Mouse (Mus musculus): ENCODE data around the gene Tnfrsf26. TPM values are rescaled to one million over a fixed set of nuclear protein-coding genes. Genes with fewer than 3 reads are reported as not detected.

The Tnfrsf26 gene
- 10 to 100 TPM in 1 of 2 experiments, 1 to 10 TPM in 1; 7.1 to 10.4 TPM for total RNA-seq (2023)

GRCm38 (mm10) chr7:143628540-143628939, at the start of gene Tnfrsf26:
TSS of gene Tnfrsf26 (minus strand) at chr7:143628722.

DNA sequence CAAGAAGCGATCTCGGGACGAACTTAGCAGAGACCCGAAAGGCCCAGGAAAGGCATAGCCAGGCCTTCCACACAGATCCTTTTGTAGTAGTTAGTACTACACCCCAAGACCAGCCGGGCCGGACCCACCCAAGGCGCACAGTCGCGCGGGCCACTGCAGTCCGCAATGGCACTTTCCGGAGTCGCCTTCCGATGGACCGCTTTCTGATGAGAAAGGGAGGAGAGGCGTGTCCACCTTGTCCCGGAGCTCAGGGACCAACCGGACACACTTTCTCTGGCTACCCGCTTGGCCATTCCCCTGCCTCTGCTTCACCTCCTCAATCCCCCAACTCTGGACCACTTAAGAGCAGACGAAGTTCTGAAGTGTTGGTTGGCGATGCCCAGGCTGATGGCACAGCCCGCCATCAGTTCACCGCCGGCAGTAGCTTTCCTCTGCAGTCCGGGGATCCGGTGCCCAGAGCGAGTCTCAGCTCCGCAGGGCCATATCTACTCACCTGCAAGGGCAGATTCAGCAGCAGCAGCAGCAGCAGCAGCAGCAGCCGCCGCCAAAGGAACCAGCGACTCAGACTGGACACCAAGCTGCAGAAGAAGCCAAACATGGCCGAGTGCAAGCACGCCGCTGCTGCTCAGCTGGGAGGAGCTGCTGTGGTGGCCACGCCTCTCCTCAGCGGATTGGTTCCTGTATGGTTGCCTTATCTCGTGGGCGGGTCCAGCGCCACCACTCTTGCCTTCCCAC, 20.7 kb upstream of the Tnfrsf26 start, which contains the start of gene Tnfrsf22:
Gene Tnfrsf22 (minus strand): TSS at position 628 of the 735 bp plus-strand sequence.

GRCm38 (mm10) chr7:143599428-143600230, 28.9 kb downstream of the Tnfrsf26 start, which contains the start of gene Cars:
TSS of gene Cars (minus strand) at chr7:143600090.

Other genes starting within 250 kb of the Tnfrsf26 start
- under 1 TPM; 0.84 to 0.95 TPM for gene Cdkn1c, start 167.7 kb downstream of the Tnfrsf26 start, total RNA-seq (2023)
- not detected for gene Slc22a18, start 155.0 kb downstream of the Tnfrsf26 start, total RNA-seq (2023)
- gene Phlda2, start 125.6 kb downstream of the Tnfrsf26 start, total RNA-seq (2023): not detected
- gene Nap1l4, start 79.6 kb downstream of the Tnfrsf26 start, total RNA-seq (2023): 100 to 1,000 TPM; 146 to 150 TPM
- 10 to 100 TPM; 54.7 to 57.1 TPM for gene Cars, start 28.6 kb downstream of the Tnfrsf26 start, total RNA-seq (2023)
- 1 to 10 TPM; 5.5 to 7.2 TPM for gene Tnfrsf22, start 20.9 kb upstream of the Tnfrsf26 start, total RNA-seq (2023)
- 1 to 10 TPM in 1 of 2 experiments, not detected in 1; 1.4 TPM for gene Tnfrsf23, start 57.1 kb upstream of the Tnfrsf26 start, total RNA-seq (2023)
- gene Osbpl5, start 128.3 kb upstream of the Tnfrsf26 start, total RNA-seq (2023): 10 to 100 TPM; 40.4 to 46.4 TPM
- gene Mrgprg, start 138.3 kb upstream of the Tnfrsf26 start, total RNA-seq (2023): not detected
- 10 to 100 TPM; 13.3 to 14.6 TPM for gene Mrgpre, start 155.8 kb upstream of the Tnfrsf26 start, total RNA-seq (2023)
- gene Nadsyn1, start 194.1 kb upstream of the Tnfrsf26 start, total RNA-seq (2023): 10 to 100 TPM; 24.3 to 26.3 TPM
- 10 to 100 TPM; 20.4 to 23.3 TPM for gene Dhcr7, start 194.4 kb upstream of the Tnfrsf26 start, total RNA-seq (2023)
- not detected for gene Gm498, start 238.1 kb upstream of the Tnfrsf26 start, total RNA-seq (2023)